Mouse (Mus musculus) bone marrow, adult 2 months (tissue): ENCODE results near the gene Tsc22d3. TPM values are rescaled to one million over a fixed set of nuclear protein-coding genes. Genes with fewer than 3 reads are reported as not detected.
A peak's percentile ranks its signal among the peaks of the same experiment; 100 is the strongest.

ENCODE experiments used
- H3K27ac ChIP-seq: fragments of 200-500 bp; 2 replicates; pipeline ENCODE4 v1.5.1; 2012; ENCODE audit warnings: low read depth, mild to moderate bottlenecking, control low read depth, inconsistent platforms, low read length; ENCODE audit not compliant: control insufficient read depth, poor library complexity, insufficient read depth
- H3K4me1 ChIP-seq: fragments of 200-500 bp; 2 replicates; pipeline ENCODE4 v1.6.1; 2011; ENCODE audit warnings: low read length; ENCODE audit not compliant: control insufficient read depth, insufficient read depth
- H3K4me3 ChIP-seq: fragments of 200-500 bp; replicated peaks from 2 replicates; pipeline ENCODE3; 2011; ENCODE audit warnings: mild to moderate bottlenecking, low read depth, low read length, control low read depth; ENCODE audit not compliant: control insufficient read depth
- CTCF ChIP-seq: fragments of 200-500 bp; IDR thresholded peaks from 2 replicates; pipeline ENCODE4 v1.5.1; 2011; ENCODE audit warnings: low read length, control low read depth; ENCODE audit not compliant: control insufficient read depth, insufficient read depth
- POLR2A ChIP-seq: fragments of 200-500 bp; IDR thresholded peaks from 2 replicates; pipeline ENCODE4 v1.6.1; 2011; ENCODE audit warnings: low read depth, mild to moderate bottlenecking, control low read depth, low read length, borderline replicate concordance; ENCODE audit not compliant: control insufficient read depth
- WGBS: fragments of 180-500 bp; shearing (Covaris S2); methylation state at CpG from one replicate; pipeline ENCODE4 v1.1.7; 2018; 5-methylcytosine and 5-hydroxymethylcytosine counted together
- polyA plus RNA-seq: library from polyadenylated mRNA; stranded (reverse); fragments of >200 nt; gene quantifications from 2 replicates; pipeline ENCODE4 v1.2.4, GENCODE M21; 2011; ENCODE audit warnings: low replicate concordance; ENCODE audit not compliant: missing spikeins, insufficient read depth, insufficient read length

The Tsc22d3 gene
- polyA plus RNA-seq, 1 experiment, result 59.6 TPM

- no peak overlapping the region for H3K27ac ChIP-seq
- WGBS, result 41% methylated on average over 3 of the region's 3 CpGs
Measured at GRCm38 (mm10) chrX:140539111-140539680, 61.3 kb downstream of the Tsc22d3 start.

GRCm38 (mm10) chrX:140538649-140539048 is 61.8 kb downstream of the Tsc22d3 start:
- no peaks in the 10 kb centered on the region; the same call in 1 of the 2 replicates for H3K4me1 ChIP-seq
- no peak for TF ChIP-seq CTCF
- TF ChIP-seq POLR2A, result no peak
- H3K27ac ChIP-seq, result peak overlapping the region; percentile 19; the same call in 1 of the 2 replicates
- H3K4me3 ChIP-seq, result no peak overlapping the region
- 40% methylated on average over 2 of the region's 2 CpGs for WGBS

More at GRCm38 (mm10) chrX:140539111-140539680, 61.3 kb downstream of the Tsc22d3 start:
- Histone ChIP-seq H3K4me3 (no peak overlapping the region), H3K4me1 (no peaks in the 10 kb centered on the region; the same call in 1 of the 2 replicates)
- TF ChIP-seq POLR2A (no peak), CTCF (no peak)

- no peaks in the 10 kb centered on the region; the same call in 1 of the 2 replicates for H3K4me1 ChIP-seq
- TF ChIP-seq CTCF, result no peak
- no peak for TF ChIP-seq POLR2A
- H3K27ac ChIP-seq, result peak overlapping the region; percentile 54; the same call in 1 of the 2 replicates
- WGBS, result 14% methylated on average over 6 of the region's 6 CpGs
- no peak overlapping the region for H3K4me3 ChIP-seq
Measured at GRCm38 (mm10) chrX:140537662-140538061, 62.8 kb downstream of the Tsc22d3 start.

- Histone ChIP-seq H3K27ac (no peak overlapping the region), H3K4me3 (no peak overlapping the region), H3K4me1 (no peaks in the 10 kb centered on the region; the same call in 1 of the 2 replicates)
- 62% methylated on average over 1 of the region's 1 CpGs for WGBS
- no peak for TF ChIP-seq POLR2A
- TF ChIP-seq CTCF, result no peak
Measured at GRCm38 (mm10) chrX:140535487-140535886, 65.0 kb downstream of the Tsc22d3 start.

- 61% methylated on average over 3 of the region's 3 CpGs for WGBS
- no peaks in the 10 kb centered on the region; the same call in 1 of the 2 replicates for H3K4me1 ChIP-seq
- no peak for TF ChIP-seq CTCF
- no peak for TF ChIP-seq POLR2A
- H3K27ac ChIP-seq, result no peak overlapping the region
- H3K4me3 ChIP-seq, result no peak overlapping the region
Measured at GRCm38 (mm10) chrX:140534306-140534705, 66.2 kb downstream of the Tsc22d3 start.

GRCm38 (mm10) chrX:140532325-140532724 is 68.1 kb downstream of the Tsc22d3 start:
- Histone ChIP-seq H3K27ac (no peak overlapping the region), H3K4me1 (no peaks in the 10 kb centered on the region; the same call in 1 of the 2 replicates), H3K4me3 (no peak overlapping the region)
- 89% methylated on average over 6 of the region's 6 CpGs for WGBS
- TF ChIP-seq CTCF, result no peak
- no peak for TF ChIP-seq POLR2A

GRCm38 (mm10) chrX:140531356-140531755 is 69.1 kb downstream of the Tsc22d3 start:
- Histone ChIP-seq H3K4me3 (no peak overlapping the region), H3K27ac (no peak overlapping the region), H3K4me1 (no peaks in the 10 kb centered on the region; the same call in 1 of the 2 replicates)
- 77% methylated on average over 2 of the region's 2 CpGs for WGBS
- TF ChIP-seq POLR2A (no peak), CTCF (no peak)

- H3K4me3 ChIP-seq, result no peak overlapping the region
- H3K27ac ChIP-seq, result no peak overlapping the region
- H3K4me1 ChIP-seq, result no peaks in the 10 kb centered on the region; the same call in 1 of the 2 replicates
- no peak for TF ChIP-seq POLR2A
- TF ChIP-seq CTCF, result no peak
- 70% methylated on average over 5 of the region's 5 CpGs for WGBS
Measured at GRCm38 (mm10) chrX:140530632-140531031, 69.8 kb downstream of the Tsc22d3 start.
